Mouse (Mus musculus) adrenal gland, postnatal 36 days (tissue): ENCODE data around the gene Tubb4b. TPM values are rescaled to one million over a fixed set of nuclear protein-coding genes. Genes with fewer than 3 reads are reported as not detected.
A peak's percentile ranks its signal among the peaks of the same experiment; 100 is the strongest.

ENCODE experiments used
- DNase-seq, 2 experiments: peaks; one replicate each; pipeline ENCODE4 v3.0.0; 2021; ENCODE audit warnings: mixed read lengths in 1 of 2
- total RNA-seq, 2 experiments: library from RNA; stranded (reverse); gene quantifications; 2 replicates each; pipeline ENCODE4 v1.2.3; 2021

The Tubb4b gene
- total RNA-seq, 2 experiments from 2014 or later = 291 to 296 TPM

DNA sequence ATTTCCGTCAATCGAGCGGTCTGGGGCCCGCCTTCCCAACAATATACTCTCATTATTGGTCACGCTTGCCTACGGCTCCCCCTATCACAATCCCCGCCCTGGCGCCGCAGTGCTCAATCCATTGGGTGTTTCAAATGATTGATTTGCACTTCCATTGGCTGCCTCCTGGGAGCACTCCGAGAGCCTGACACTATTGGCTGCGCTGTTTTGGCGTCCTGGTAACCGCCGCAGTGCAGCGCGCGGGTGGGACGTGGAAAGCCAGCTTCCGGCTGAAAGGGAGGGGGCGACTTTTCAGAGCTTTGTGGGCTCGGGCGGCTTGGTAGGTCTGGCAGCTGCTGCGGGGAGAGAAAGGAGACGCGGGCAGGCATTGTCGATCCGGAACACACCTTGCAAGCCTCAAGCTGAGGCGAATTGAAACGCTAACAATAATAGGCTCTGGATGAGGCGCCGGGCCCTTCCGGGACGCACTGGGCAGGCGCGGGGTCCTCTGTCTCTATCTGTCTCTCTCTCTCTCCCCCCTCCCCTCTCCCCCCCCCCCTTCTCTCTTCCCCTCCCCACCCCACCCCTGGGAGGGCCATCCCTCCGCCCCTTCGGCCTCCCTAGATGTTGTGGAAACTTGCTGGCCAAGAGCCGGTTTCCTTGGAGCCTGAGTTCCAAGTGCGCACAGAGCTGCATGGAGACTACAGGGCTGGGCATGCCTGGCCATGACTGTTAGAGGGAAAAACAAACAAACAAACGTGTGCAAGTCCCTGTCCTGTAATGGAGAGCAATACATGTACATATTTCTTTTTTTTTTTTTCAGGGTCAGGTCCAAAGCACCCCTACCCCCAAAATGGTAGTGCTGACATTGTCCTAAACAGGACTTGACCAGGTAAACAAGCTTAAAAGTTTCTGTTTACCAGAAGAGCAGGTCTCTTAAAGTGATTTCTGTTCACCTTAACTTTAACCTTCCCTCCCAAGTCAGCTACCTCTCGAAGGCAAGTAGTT lies 557 bp upstream of the Tubb4b start:
- DNase-seq = peak; percentile 96 to 98

GRCm38 (mm10) chr2:25223681-25224491 lies 616 bp downstream of the Tubb4b start:
- DNase-seq = peak; percentile 94 to 95

DNA sequence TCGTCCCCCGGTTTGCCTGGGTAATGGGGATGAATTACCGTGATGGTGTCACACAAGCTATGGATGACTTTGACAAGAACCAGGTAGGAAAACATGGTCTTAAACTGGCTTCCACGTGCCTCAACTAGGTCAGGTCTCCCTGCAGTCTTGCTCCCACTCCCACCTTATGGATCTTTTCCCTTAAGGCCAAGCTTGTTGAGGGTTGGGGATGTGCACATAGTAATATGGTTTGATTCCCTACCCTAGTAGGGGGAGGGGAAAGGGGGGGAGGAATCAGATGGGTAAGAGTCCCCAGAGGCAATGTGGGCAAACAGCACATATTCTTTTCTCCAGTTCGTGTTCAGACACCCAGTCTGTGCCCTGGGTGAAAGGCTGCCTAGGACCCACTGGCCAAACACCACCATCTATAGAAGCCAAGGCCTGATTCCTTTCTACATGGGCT lies 3.1 kb downstream of the Tubb4b start:
- DNase-seq = no peak

- no peak for DNase-seq
These were observed 6.1 kb downstream of the Tubb4b start, which contains the start of gene Fam166a for GRCm38 (mm10) chr2:25218445-25218844. Gene Fam166a, plus strand, starts transcription at chr2:25218745.

GRCm38 (mm10) chr2:25217666-25218065 lies 6.8 kb downstream of the Tubb4b start:
- no peak for DNase-seq

GRCm38 (mm10) chr2:25214444-25214843 lies 10.1 kb downstream of the Tubb4b start, which contains the start of gene Stpg3:
Gene Stpg3, minus strand, starts transcription at chr2:25214637.
- no peak for DNase-seq

GRCm38 (mm10) chr2:25213266-25213865 lies 11.1 kb downstream of the Tubb4b start:
- no peak for DNase-seq

- peak; percentile 92 to 93 for DNase-seq
These were observed 13.3 kb downstream of the Tubb4b start, which contains the start of gene Nelfb for GRCm38 (mm10) chr2:25211121-25211670. Gene Nelfb, minus strand, starts transcription at chr2:25211489.

- DNase-seq = no peak
These were observed 13.8 kb downstream of the Tubb4b start for GRCm38 (mm10) chr2:25210686-25211085.

DNA sequence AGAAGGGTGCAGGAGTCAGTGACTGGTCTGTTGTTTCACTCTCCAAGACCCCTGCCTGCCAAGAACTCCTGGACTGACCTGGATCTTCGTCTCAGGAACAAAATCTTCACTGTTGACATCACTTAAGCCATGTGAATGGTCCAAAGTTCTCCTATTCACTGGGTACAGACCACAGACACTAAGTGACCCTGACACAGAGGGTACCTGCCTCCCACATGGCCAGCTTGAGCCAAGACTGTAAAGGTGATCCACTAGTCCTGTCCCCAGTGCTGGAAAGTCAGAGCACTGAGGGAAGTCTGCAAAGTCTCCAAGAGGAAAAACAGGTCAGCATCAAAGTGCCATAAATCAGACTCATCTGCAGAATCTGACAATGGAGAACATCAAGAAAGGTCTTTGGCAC lies 16.9 kb downstream of the Tubb4b start:
- no peak for DNase-seq

GRCm38 (mm10) chr2:25203631-25204214 lies 20.8 kb downstream of the Tubb4b start:
- peak in 1 of 2 experiments; percentile 33 for DNase-seq

GRCm38 (mm10) chr2:25200631-25201030 lies 23.9 kb downstream of the Tubb4b start:
- no peak for DNase-seq

- no peak for DNase-seq
These were observed 26.6 kb downstream of the Tubb4b start for GRCm38 (mm10) chr2:25197946-25198345.

DNA sequence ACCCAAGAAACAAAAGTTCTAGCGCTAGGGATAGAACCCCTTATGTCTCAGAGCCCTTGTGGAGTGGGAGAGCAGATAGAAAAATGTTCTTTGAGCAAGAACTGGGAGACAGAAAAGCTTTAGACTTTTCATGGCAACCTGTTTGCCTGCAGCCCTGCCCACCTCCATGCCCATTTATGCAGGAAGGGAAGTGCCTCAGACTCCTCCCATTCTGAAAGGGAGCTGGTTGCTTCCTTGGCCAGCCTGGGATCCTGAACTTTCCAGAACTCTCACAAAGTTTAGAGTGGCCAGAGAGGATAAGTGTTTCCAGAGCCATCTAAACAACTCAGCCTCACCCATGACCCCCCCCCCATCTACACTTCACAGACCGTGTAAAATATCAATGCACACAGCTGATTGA lies 27.3 kb downstream of the Tubb4b start:
- DNase-seq = no peak

GRCm38 (mm10) chr2:25196172-25196954 lies 28.1 kb downstream of the Tubb4b start, which contains the start of gene Tor4a:
Gene Tor4a, minus strand, starts transcription at chr2:25196886.
- DNase-seq = peak; percentile 88 to 91

- peak; percentile 82 to 86 for DNase-seq
These were observed 29.0 kb downstream of the Tubb4b start for GRCm38 (mm10) chr2:25195211-25196156.

DNA sequence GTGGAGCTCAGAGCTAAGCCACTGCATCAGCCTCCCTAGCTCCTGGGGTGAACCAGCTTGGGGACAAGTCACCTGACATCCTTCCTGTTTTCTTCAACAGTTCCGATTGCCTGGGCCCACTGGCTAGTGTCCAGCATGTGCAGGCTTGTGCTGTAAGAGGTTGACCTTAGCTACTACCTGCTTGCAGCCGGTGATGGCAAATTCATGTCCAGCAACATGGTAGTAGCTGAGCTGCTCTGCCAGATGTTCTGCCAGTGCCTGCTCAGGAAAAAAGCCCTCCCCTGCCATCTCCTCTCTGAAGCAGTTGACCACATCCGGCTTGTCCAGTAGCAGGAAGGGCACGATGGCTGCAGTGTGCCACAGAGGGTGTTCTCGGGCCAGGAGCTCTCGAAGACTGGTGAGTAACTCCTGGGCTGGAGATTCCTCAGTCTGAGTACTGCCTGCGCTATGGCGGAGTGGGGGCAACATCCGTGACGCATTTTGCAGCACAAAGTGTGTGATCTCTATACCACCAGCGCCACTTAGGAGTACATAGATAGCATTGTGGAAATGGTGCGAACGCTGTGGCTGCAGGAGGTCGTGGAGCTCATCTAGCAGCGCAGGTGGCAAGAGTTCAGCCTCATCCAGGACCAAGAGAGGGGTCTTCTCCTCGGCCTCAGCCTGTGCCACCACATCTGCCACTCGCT lies 29.9 kb downstream of the Tubb4b start:
- no peak for DNase-seq

DNA sequence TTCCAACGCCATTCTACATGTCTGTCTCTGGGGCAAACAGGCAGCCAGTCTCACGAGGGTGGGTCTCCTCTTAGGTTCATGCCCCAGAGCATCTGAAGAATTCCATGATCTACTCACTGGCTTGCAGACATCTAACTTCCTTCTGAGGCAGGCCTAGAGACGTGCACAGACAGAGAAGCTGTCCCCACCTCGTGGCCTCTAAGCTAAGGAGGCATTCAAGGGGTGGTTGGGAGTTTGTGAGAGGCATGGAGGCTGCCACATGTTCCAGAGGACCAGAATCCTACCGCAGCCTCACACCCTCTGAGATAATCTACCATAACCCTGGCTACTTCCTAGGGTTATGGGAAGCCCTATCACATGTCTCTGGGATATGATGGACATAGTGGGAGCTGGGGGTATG lies 30.5 kb downstream of the Tubb4b start:
- DNase-seq = no peak
